Mouse (Mus musculus) cerebellum, adult 9-10 months (tissue): ENCODE measurements at regions not wholly inside any gene's neighbourhood (a gene's known extent, or its start where the extent isn't known, plus 50 kb on each side); places are given as distances from the start of the nearest gene placed in this dataset.

Experiments used
- DNase-seq: peaks from one replicate; pipeline ENCODE4 v3.0.0; 2022

DNA sequence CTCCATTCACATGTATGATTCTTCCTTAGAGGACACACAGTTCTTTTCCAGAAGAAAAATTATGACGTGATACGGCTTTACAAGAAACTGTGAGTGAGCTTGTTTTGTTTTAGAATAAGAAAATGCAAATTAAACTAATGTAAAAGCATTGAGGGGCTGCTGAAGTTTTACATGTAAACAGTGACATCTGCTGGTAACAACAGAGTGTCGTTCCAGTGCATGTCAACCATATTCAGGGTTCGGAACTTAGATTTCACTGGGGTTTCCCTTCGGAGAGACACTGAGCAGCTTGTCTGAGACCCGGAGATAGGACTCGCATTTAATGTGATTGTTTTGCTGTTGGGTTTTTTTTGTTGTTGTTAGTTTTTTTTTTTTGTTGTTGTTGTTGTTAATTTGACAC is 148.4 kb upstream of the Ube3a start:
- DNase-seq = peak; percentile 25
